Mouse (Mus musculus) brain, adult 2 months (tissue): ENCODE measurements around the gene Eqtn.

Experiments used
- DNase-seq: peaks from one replicate; pipeline ENCODE4 v3.0.0; 2011; ENCODE audit warnings: low read depth, low spot score

The Eqtn gene

GRCm38 (mm10) chr4:94928743-94929142 is at the start of gene Eqtn:
Gene Eqtn, minus strand, starts transcription at chr4:94928843.
- no peak for DNase-seq

GRCm38 (mm10) chr4:94973321-94973720 is 44.7 kb upstream of the Eqtn start:
- peak; percentile 39 for DNase-seq

- DNase-seq = no peak
Observed at GRCm38 (mm10) chr4:94952773-94953172, 24.1 kb upstream of the Eqtn start.

- no peak for DNase-seq
Observed at GRCm38 (mm10) chr4:94941221-94941855, 12.7 kb upstream of the Eqtn start.

- DNase-seq = peak; percentile 35
Observed at GRCm38 (mm10) chr4:94901780-94902179, 26.9 kb downstream of the Eqtn start.

GRCm38 (mm10) chr4:94900744-94901143 is 27.9 kb downstream of the Eqtn start:
- DNase-seq = peak; percentile 12
